Mouse (Mus musculus) hindlimb bud, embryonic 11.5 days (tissue): Measurements from ENCODE around the gene Pdss2.
"Not testable (repeated sequence)": the region's sequence is repeated elsewhere in the genome, so short reads cannot be mapped to it uniquely, and the experiment has no call there.

Source experiments
- DNase-seq: peaks from one replicate; pipeline ENCODE4 v3.0.0-alpha.2; 2012; ENCODE audit warnings: low read depth, low spot score; ENCODE audit errors: extremely low spot score

Pdss2 gene

DNA sequence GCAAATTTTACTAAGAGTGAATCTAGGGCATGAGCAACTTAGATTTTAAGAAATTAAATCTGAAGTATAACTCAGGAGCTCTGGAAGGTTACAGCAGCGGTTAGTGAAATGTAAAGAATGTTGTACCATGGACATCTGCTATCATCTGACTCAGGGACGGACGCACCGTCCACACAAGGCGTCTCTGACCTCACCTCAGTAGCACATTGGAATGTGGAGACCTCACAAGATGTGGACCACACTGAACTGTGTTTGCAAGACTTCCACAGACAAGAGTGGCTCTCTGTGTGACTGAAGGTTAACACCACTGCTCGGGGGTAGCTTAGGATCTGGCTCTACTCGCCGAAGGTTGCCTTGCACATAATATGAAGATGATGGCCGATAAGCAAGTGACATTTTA, 151.7 kb downstream of the Pdss2 start:
- DNase-seq, result no peak

DNA sequence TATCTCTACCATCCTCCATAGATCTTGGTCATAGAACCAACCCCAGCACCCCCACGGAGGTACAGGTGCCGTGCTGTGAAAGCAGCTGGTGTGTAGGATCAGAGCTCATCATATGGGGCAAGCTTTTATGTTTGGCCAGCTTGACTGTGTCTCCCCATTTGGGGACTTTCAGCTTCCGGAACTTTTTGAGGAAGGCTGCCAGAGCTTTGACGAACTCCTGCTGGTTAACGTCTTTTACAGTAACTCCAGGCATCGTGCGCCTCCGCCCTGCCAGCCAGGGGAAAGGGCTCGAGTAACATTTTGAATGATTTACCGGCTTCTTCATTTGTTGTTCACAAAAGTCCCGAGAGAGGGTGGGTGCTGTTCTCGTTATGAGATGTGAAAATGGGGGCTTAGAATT, 152.4 kb downstream of the Pdss2 start:
- DNase-seq, result no peak

DNA sequence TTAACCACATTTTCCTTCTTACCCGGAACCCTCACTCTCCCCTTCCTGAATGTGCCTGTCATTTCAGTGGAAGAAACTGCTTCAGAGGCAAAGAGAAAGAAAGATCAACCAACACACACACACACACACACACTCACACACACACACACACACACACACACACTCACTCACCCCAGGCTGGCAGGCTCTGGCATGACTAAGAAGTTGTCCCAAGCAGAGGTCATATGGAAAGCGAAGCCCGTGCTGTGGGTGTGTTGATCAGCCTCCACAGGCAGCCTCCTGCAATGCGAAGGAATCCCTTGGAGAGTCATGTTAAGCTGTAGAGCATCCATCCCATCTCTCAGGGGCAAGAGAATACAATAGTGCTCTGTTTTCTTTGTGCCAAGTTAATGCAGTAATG, 154.0 kb downstream of the Pdss2 start:
- DNase-seq, result no peak

GRCm38 (mm10) chr10:43376749-43377148, 155.5 kb downstream of the Pdss2 start:
- no peak for DNase-seq

DNA sequence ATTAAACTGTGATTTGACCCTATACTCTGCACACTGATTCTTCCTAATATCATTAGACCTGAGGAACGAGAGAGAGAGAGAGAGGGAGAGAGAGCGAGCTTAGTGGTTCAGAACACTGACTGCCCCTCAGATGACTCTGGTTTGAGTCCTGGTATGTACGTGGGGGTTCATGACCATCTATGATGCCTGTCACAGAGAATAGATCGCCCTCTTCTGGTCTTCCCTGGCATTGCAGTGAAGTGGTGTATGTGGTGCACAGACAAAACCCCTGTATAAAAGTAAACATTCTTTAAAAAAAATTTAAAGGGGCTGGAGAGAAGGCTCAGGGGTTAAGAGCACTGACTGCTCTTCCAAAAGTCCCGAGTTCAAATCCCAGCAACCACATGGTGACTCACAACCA, 157.0 kb downstream of the Pdss2 start:
- DNase-seq, result peak; percentile 39

DNA sequence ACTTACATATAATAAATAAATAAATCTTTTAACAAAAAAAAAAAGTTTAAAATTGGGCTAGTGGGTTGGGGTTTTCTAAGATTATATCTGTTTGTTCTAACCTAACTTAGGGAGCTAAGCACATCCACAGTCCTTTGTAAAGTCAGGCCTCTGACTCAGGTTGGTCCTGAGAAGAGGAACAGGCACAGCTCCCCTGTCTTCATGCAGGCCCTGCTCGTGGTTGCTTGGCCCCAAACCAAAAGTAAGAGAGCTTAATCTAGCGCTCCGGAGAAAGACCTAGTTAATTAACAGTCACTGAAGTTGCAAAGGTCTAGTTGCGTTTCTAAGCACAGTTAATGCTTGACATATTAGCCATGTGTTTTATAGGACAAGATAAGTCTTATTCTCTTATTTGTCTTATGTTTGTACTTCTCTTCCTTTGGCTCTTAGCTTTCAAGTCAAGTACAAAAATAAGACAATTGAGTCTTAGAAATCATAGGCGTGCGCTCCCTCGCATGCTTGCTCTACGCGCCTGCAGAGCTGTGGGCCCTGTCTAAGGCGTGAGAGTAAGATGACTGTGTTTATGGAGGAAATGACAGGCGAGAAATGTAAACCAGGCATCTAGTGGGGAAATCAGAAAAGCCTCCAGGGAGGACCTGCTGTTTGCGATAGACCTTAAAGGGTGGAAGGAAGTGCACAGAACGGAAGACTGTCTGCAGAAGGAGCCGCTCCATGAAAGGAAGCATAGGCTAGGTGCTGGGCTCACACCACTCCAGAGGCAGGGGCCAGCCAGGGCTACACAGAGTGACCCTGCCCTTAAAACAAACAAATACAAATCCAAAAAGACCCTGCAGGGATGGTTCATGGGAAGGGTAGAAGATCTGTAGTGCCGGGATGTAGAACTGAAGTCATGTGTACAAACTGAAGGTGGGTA, 157.7 kb downstream of the Pdss2 start:
- no peak for DNase-seq

- DNase-seq, result no peak
These were observed 161.4 kb downstream of the Pdss2 start for GRCm38 (mm10) chr10:43382660-43383059.

GRCm38 (mm10) chr10:43384623-43385022, 163.3 kb downstream of the Pdss2 start:
- DNase-seq, result no peak

DNA sequence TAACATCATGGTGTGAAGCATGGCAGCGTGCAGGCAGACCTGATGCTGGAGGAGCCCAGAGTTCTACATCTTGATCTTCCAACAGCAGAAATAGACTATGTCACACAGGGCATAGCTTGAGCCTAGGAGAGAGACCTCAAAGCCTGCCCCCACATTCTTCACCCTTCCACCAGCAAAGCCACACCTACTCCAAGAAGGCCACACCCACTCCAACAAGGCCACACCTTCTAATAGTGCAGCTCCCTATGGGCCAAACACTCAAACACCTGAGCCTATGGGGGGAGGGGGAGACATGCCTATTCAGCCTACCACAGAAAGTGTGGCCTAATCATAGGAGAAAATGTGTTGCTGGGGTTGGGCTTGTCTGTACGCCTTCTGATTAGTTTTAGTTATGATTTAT, 171.6 kb downstream of the Pdss2 start:
- DNase-seq, result no peak

- DNase-seq, result no peak
These were observed 172.5 kb downstream of the Pdss2 start for GRCm38 (mm10) chr10:43393818-43394217.

- no peak for DNase-seq
These were observed 174.5 kb downstream of the Pdss2 start for GRCm38 (mm10) chr10:43395824-43396223.

- no peak for DNase-seq
These were observed 178.5 kb downstream of the Pdss2 start for GRCm38 (mm10) chr10:43399596-43400316.

- DNase-seq, result no peak
These were observed 184.8 kb downstream of the Pdss2 start for GRCm38 (mm10) chr10:43406107-43406506.

DNA sequence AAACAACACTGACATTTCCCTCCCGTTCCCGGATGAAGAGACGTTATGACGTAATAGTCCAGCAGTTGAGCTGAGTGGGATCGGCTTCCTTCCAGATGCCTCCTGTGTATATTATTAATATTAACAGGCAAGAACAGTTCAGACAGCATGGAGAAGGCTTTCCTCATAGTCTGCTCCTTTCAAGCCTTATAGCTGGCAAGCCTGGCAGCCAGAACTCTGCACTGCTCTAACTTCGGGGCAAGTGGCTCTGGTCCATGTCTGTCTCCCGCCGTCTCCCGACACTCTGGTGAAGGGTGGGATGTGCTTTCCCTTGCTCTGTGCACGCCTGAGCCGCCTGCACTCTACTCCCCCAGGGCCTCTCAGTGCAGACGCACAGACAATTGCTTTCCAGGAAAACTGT, 185.6 kb downstream of the Pdss2 start:
- no peak for DNase-seq

GRCm38 (mm10) chr10:43409506-43410230, 188.4 kb downstream of the Pdss2 start:
- no peak for DNase-seq

DNA sequence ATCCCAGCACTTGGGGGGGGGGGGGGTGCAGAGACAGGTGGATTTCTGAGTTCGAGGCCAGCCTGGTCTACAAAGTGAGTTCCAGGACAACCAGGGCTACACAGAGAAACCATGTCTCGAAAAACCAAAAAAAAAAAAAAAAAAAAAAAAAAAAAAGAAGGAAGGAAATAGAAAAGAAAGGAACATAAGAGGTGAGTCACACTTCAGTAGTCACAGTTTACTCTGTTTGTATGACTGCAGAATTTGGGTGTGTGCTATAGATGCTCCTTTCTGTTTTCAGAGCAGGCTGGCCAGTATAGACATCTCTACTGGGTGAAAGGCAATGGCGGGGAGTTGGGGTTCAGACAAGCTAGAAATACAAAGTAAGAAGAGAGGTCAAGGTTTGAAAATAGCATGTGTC, 189.9 kb downstream of the Pdss2 start:
- DNase-seq, result not testable (repeated sequence)

GRCm38 (mm10) chr10:43417346-43417745, 196.1 kb downstream of the Pdss2 start:
- no peak for DNase-seq

DNA sequence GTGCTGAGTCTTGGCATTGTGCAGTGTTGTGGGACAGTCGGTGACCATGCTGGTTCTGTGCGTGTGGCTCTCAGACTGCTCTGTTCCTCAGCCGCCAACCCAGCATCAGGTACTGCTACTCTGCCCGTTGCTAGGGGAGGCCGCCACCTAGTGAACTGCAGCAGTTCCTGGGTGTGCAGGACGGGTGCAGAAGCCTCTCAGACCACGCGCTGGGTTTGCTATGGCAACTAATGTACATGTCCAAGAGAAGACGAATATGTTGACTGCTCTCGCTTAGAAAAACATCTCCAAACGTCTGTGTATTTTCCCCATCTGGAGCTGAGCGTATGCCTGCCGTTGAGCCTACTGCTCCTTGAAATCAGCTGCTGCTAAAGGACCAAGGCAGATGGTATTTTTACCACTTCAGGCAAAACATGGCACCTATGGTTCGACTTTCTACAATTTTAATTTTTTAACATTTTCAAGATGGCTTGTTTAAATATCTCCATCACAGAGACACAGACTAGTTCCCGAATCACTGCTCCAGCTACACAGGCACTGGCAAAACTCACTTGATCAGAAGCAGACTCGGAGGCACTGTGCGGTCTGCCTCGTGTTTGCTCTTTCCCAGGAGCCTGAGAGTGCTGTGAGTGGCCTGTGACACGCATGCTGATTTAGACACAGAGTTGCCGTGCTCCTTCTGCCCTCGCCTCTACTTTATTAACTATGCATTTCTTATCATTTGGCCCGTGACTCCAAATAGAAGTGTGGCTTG, 199.6 kb downstream of the Pdss2 start:
- no peak for DNase-seq

DNA sequence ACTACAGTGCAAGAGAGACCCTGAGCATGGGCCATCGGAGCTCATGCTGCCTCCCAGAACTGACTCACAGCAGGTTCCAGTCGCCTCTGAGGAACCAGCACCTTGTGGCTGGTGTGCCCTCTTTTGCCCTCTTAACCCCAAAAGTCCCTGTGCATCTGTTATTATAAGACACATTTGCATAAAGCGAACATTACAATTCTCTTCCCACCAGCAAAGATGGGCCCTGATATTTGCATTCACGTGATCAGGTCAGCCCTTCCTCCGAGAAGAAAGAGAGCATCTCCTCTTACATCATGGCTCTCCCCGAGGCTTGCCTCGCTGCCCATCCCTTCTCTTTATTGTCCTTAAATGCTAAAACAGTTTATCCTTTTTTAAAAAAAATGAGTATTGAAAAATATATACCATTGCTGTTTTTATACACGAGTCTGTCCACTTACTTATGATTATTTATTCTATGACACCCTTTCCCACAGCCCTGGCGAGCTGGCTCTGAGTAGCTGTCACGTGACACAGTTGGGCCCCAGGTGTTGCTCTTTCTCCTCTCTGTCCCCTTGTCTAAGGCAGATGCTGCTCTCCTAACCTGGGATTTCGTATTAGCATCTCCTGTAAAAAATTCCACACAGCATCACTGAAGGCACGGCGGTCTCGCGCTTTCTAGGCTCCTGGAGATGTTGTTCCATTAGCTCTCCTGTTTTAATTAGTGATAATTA, 200.9 kb downstream of the Pdss2 start:
- DNase-seq, result no peak

DNA sequence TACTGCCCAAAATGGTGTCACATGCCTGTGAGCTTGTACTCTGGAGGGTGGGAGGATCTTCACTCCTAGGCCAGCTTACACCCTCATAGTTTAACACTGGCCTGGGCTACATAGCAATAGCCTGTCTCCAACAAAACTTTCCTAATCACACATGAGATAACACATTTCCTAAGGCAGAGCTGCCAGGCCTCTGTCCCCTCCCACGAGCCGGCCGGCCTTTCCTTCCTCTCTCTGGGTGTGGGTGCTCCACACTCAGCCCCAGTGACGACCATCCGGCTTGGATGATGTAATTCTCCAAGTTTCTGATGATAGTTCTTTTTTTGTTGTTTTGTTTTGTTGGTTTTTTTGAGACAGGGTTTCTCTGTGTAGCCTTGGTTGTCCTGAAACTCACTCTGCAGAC, 203.3 kb downstream of the Pdss2 start:
- DNase-seq, result no peak
